Mouse (Mus musculus): Measurements from ENCODE around the gene Pold2.
"Not testable (repeated sequence)": the region's sequence is repeated elsewhere in the genome, so short reads cannot be mapped to it uniquely, and the experiment has no call there.

Gene Pold2

DNA sequence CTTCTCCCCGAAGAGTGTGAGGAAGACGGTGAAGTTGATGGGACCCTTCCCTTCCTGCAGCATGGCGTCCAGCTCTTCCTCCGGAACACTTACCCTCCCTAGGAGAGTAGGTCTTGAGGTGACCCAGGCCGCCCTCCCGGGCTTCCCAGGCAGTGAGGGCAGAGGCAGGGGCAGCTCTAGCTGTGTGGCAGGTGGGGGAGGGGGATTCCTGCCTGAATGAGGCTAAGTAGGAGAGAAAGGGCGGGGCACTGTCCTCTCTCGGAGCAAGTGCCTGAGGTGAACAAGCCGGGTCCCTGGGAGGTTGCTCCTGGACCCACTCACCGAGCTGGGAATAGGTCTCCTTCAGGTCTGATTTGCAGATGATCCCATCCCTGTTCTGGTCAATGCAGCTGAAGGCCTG is 19.7 kb upstream of the Pold2 start:
- no peak for DNase-seq

DNA sequence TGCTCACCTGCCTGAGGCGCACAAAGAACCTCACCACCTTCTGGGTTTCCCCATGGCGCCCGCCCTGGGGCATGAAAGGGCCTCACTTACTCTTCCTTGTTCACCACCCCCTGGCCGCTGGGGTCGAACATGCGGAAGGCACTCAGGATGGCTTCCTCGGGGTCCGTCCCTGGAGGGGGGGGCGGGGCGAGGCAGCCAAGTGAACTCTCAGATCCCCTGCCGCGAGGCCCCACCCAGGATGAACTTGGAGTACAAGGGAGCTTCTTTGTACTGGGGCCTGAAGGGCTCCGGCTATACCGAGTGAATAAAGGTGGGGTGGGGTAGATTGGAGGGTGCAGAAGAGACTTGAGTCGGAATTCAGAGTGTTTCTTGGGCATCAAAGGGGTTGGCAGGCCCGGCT is 19.1 kb upstream of the Pold2 start:
- DNase-seq: no peak

- DNase-seq: no peak
Measured at GRCm38 (mm10) chr11:5893807-5894206, 15.7 kb upstream of the Pold2 start.

- no peak for DNase-seq
Measured at GRCm38 (mm10) chr11:5892810-5893368, 14.8 kb upstream of the Pold2 start.

- no peak for DNase-seq
Measured at GRCm38 (mm10) chr11:5892151-5892591, 14.1 kb upstream of the Pold2 start.

- DNase-seq: not testable (repeated sequence)
Measured at GRCm38 (mm10) chr11:5888563-5888962, 10.5 kb upstream of the Pold2 start.

DNA sequence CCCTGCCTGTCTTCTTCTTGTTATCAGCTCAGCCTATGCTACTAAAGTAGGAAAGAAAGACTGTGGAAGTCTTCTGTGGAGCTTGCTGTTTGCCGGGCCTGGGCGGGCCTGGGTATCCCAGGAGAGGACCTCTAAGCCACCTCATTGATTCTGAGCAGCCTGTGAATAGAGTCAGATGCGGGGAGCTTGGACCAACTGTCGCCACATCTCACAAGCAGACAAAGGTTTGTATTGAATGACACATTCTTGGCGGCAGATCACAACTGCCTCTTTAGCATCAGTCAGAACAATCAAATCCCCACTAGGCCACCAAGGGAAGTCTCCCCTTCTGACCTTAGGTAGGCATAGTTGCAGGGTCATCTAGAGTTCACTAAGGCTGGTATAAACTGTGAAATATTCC is 9.2 kb upstream of the Pold2 start:
- DNase-seq: no peak

DNA sequence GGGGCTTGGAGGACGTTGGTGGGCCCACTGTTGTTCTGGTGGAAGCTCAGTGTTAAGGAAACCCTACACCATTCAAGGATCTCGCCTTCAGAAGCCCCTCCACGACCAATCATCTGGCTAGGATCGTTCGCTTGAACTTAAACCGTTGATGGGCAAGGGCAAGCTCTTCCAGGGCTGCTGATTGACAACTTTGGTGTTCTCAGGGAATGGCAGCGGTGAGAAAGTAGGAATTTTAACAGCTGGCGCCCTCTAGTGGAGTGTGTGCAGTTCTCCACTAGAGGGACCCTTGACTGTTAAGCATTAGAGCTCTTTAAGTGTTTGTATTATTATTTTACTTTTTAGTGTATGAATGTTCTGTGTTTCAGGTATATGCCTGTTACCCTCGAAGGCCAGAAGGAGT is 8.1 kb upstream of the Pold2 start:
- peak; percentile 52 for DNase-seq

GRCm38 (mm10) chr11:5882518-5882917 is 4.4 kb upstream of the Pold2 start:
- no peak for DNase-seq

DNA sequence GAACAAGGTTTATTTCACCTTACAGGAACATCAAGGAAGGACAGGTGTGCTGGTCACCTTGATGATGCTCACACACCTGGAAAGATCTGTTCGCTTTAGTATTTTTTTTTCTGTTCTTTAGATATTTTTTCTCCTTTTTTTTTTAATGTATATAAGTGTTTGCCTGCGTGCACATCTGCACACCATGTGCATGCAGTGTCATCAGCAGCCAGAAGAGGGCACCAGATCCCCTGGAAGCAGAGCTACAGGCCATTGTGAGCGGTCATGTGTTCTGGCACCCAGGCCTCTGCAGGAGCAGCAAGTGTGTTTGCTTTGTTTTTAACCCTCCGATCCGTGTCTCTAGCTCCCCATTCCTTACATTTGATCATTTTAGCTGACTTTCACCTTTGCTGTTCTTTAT is 1.8 kb upstream of the Pold2 start:
- peak; percentile 57 for DNase-seq

DNA sequence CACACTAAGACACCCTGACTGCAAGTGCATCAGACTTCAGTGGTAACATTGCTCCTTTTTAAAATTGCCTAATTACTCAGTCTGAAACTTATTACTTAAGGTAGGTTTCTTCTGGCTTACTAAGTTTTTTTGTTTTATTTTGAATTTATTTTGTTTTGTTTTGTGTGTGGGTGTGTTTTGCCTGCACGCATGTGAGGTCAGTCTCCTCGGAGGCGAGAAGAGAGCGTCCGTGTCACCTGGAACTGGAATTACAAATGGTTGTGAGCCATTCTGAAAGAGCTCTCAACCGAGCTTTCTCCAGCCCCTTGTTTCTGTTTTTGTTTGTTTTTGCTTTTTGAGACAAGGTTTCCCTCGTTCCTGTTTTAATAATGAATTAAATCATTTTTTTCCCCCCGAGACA is 569 bp upstream of the Pold2 start:
- DNase-seq: no peak

- DNase-seq: no peak
Measured at GRCm38 (mm10) chr11:5877421-5877820, 671 bp downstream of the Pold2 start.

DNA sequence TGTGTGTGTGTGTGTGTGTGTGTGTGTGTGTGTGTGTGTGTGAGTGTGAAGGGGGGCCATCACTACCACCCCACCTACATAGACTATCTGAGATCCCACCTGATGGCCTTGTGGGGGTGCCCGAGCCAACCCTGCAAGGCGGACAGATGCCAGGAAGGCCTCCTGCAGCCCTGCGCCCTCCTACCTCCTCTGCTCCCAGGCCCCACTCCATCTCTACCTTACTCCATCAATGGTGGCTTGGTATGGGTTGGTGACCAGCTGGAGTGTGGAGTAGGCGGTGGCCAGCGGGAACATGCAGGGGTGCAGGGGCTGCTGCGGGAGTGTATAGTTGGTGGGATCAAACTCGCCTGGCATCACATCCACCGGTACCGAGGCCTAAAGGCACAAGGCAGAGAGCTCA is 4.9 kb downstream of the Pold2 start:
- no peak for DNase-seq

DNA sequence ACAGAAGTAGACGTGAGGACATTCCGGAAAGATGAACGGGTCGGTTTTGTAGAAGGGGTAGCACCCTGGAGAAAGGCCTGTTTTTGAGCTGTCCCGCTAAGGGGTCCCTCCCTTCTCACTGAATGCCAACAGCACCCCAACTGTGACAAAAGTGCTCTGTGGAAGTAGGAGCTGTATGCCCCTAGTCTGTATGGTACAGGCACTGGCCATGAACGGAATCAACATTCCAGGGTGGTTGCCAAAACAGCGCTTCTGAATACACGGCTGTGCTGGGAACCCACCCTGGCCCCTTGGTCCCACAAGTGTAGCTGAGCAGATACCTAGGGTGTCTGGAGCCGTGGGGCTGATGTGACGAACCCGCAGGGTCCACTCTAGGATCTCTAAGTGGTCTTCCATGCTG is 5.4 kb downstream of the Pold2 start:
- no peak for DNase-seq

GRCm38 (mm10) chr11:5870069-5870468 is 8.0 kb downstream of the Pold2 start:
- no peak for DNase-seq

GRCm38 (mm10) chr11:5869331-5869730 is 8.8 kb downstream of the Pold2 start:
- no peak for DNase-seq

DNA sequence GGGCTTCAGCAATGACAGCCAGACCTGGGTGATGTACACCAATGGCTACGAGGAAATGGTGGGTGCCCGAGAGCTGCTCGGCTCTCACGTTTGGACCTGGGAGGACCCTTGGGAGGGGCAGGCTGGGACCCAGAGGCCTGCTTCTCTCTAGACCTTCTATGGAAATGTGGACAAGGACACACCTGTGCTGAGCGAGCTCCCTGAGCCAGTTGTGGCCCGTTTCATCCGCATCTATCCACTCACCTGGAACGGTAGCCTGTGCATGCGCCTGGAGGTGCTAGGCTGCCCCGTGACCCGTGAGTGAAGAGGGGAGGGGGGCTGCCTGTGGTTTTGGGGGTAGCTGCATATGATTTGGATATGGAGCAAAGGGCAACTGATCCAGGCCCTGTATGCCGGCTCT is 9.8 kb downstream of the Pold2 start:
- no peak for DNase-seq

DNA sequence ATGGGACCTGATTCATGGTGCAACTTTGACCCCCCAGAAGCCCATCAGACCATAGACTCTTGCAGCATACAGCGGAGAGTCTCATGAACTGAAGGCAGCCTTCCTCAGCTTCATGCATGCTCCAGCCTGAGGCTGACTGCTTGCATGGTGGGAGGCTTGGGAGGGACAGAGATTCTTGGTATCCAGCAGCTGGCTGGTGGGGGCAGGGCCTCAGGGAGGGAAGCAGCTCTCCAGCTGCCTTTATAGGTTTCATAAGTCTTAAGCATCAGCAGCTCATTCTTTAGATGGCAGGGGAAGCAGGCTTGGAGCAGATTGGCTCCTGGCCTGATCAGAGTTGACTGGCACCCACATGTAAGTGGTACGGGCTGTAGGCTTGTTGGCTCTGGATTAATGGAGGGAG is 10.9 kb downstream of the Pold2 start:
- no peak for DNase-seq

DNA sequence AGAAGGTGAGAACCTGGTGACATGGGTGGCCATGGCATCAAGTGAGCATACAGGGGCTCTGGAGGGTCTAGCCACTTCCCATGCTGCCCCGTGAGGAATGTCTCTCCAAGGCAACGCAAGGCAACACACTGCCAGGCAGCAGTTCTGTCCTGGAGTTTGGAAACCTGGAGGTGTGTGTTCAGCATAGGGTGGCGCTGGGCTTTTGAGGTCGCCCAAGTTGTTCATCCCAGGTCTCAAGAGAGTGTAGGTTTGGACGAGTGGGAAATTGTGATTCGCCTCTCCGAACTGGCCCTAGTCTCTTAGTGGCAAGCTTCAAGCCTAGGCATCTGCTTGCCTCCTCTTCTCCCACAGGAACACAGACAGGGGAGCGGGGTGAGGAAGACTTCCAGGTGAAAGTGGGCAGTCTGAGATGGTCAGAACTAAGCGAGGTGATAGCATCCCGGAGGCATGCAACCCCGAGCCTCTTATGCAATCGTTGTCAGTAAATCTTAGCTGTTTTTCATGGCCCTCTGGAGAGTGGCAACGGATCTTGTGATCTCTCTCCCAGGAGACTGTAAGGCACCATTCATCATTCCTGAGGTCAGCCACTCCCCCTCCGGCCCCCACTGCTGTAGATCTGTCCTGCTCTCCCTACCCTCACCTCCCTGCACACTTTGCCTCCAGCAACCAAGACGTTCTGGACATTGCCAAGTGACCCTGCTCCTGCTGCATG is 15.5 kb downstream of the Pold2 start:
- no peak for DNase-seq

DNA sequence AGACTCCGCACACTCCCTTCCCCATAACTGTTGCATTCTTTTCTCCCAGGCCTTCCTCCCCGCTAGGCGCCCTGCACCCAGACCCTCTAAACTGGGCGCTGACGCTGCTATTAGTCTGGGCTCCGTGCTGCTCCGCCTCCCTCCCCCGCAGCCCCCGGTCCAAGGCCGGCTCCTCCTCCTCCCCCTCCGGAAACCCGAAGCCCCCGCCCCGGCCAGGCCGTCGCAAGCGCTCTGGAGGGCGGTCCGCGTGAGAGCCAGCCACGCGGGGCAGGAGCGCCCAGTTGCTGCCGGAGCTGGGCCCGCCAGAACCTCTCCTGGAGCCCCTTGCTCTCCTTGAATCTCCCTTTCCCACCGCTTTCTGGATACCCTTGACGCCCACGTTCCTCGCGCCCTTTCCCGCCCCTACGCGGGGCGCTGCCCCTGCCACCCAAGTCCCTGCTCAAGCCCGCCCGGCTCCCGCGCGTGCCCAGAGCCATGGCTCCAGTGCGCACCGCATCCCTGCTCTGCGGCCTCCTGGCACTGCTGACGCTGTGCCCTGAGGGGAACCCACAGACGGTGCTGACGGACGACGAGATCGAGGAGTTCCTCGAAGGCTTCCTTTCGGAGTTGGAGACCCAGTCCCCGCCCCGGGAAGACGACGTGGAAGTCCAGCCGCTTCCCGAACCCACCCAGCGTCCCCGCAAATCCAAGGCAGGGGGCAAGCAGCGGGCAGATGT is 16.3 kb downstream of the Pold2 start, which contains the start of gene Aebp1:
TSS of gene Aebp1 (plus strand) at position 270 of the 716 bp plus-strand sequence.
- no peak for DNase-seq

DNA sequence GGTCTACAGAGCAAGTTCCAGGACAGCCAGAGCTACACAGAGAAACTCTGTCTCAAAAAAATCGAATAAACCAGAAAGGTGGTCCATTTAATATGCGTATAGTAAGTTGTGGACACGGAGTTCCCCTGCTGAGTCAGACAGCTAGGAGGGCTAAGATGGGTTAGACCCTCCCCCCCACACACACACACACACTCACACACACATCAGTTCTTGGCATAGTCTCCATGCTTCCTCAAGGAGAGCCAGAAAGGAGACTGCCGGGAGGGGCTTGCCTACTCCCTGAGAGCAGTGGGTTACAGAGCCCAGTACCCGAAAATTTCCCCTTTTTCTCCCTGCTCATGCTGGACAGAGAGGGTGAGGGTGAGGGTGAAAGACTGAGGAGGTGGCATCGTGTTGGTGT is 17.5 kb downstream of the Pold2 start:
- no peak for DNase-seq

GRCm38 (mm10) chr11:5859883-5860550 is 18.1 kb downstream of the Pold2 start:
- no peak for DNase-seq

DNA sequence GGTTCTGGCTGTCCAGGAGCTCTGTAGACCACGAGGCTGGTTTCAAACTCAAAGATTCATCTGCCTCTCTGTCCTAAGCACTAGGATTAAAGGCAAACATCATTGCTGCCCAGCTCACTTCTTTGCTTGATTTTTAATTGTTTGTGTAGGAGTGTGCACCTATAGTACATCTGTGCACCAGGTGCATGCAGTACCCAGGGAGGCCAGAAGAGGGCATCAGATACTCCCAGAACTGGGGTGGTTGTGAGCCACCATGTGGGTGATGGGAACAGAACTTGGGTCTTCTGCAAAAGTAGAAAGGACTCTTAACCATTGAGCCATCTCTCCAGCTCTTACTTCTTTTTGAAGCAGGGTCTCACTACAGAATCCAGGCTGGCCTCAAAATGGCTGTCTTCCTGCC is 19.4 kb downstream of the Pold2 start:
- DNase-seq: no peak

Data from thymus, postnatal 25 days (tissue).